Mouse (Mus musculus): ENCODE measurements around the gene Syndig1l.

DNA sequence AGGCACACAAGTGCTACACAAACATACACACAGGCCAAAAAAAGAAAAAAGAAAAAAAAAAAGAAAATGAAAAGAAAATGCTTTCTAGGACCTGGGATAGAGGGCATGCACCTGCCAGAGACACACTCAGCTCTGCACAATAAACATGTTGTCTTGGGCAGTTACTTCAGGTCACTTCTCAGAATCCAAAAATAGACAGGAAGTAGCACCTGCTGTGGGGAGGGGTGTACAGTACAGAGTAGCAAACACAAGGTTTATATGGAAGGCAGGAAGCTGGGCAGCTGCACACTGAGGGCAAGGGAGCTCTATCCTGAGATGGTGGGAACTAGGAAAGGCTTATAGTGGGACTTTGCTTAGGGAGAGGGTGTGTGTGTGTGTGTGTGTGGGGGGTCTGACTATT lies 7.3 kb downstream of the Syndig1l start:
- TF ChIP-seq EP300 (IDR thresholded peaks at IDR 0.05; ENCODE audit: insufficient read depth, low read depth, low read length) (no peak), CTCF (IDR thresholded peaks at IDR 0.05; ENCODE audit: low read depth, low read length) (no peak), POLR2A (IDR thresholded peaks at IDR 0.05; ENCODE audit: insufficient read depth, low read length) (no peak)

Data from ES-Bruce4 (cell line).